Mouse (Mus musculus): ENCODE measurements around the gene Gm20388. TPM values are rescaled to one million over a fixed set of nuclear protein-coding genes. Genes with fewer than 3 reads are reported as not detected.
A peak's percentile ranks its signal among the peaks of the same experiment; 100 is the strongest.

Gene Gm20388
- polyA plus RNA-seq, 1 experiment from 2014 or later, result not detected

DNA sequence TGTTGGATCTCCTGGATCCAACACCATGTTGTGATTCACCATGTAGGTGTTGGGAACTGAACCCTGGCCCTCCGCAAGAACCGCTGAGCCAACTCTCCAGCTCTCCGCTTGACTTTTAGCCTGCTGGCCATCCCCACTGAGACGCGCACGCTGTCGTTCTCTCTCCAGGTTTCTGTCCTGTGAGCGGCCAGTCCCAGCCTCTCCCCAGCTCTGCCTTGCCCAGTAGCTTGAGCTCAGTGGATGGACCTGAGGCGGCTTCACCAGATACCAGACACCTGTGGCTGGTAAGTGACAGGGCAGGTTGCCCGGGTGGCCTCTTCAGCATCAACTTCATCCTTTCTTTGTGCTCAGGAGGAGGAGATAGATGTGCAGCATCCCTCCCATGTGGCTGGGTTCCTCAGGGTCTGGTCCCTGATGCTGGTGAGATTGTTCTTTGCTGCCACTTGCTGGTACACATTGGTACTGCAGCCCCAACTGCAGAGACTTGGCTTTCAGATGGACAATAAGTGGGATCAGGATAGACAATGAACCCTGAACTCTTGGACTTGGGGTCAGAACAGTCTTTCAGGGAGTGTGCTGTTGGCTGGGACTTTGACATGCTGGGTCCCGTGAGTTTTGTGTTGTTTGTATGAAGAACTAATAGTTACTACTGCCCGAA lies 3450.6 kb downstream of the Gm20388 start:
- Histone ChIP-seq H3K9ac (replicated peaks) (no peak overlapping the region), H3K4me2 (replicated peaks) (no peak overlapping the region), H3K4me1 (peaks cover 3% of the 10 kb centered on the region), H3K4me3 (no peak overlapping the region), H3K27ac (replicated peaks) (peak overlapping the region; percentile 71; the same call in 1 of the 2 replicates), H3K9me3 (no peaks in the 10 kb centered on the region), H3K36me3 (peaks cover 57% of the 10 kb centered on the region), H3K27me3 (no peaks in the 10 kb centered on the region)
- peak; percentile 82 for ATAC-seq (replicated peaks)
- 31% methylated on average over 12 of the region's 12 CpGs for WGBS

DNA sequence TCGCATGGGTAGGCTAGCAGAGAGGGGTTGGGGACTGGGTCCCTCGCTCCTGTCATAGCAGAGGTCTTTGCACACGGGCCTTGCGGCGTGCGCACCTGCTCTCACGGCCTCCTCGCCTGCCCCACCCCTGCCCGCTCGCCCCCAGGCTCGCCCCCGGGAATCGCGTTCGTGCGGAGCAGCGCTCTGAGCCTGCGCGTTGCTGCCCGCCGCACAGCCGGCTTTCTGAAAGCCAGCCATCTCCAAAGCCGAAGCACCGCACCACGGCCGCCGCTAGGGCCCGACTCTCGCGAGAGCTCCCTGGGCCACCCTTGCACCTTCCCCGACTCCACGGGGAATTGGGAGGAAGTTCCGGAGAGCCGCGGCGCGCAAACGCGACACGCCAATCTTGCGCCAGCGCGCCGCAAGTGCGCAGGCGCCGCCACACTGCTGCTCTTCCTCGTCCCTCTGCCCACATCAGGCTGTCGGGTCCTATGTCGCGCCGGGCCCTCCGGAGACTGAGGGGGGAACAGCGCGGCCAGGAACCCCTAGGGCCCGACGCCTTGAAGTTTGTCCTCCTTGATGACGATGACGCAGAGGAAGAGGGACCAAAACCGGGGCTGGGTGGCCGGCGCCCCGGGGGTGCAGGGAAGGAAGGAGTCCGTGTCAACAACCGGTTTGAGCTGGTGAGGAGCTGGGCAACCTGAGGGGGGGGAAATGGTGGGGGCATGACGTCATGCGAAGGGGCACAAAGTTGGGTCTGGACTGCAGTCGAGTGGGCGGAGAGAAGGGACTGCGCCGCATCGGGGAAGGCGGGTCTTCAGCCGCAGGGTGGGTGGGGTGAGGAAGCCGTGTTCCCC lies 3463.0 kb downstream of the Gm20388 start, which contains the start of gene Tcf25:
Tcf25 (plus strand) TSS at position 351 of the 836 bp plus-strand sequence.
- peak within 1 kb of the TSS; percentile 67 for H3K9ac ChIP-seq (replicated peaks)
- H3K4me3 ChIP-seq, result peak within 1 kb of the TSS; percentile 69
- no peaks in the 10 kb centered on the region for H3K27me3 ChIP-seq
- H3K4me1 ChIP-seq, result peaks cover 29% of the 10 kb centered on the region
- ATAC-seq (replicated peaks), result peak; percentile 96
- H3K36me3 ChIP-seq, result peaks cover 17% of the 10 kb centered on the region
- no peaks in the 10 kb centered on the region for H3K9me3 ChIP-seq
- H3K27ac ChIP-seq (replicated peaks), result peak within 1 kb of the TSS; percentile 94
- 1% methylated on average over 75 of the region's 75 CpGs for WGBS
- H3K4me2 ChIP-seq (replicated peaks), result peak within 1 kb of the TSS; percentile 58

DNA sequence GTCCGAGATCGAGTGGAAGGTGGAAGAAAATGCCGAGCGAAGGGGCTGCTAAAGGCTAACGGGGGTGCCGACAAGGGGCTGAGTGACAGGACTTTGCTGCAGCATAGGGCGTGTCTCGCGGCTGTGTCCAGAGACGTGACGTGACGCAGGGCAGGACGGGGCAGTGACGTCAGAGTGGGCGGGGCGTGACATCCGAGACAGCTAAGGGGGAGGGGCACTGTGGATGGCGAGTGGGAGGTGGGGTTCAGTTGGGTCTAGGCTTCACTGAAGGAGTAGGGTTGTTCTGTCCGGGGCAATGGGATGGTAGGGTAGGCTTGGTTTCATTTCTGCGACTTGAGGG lies 3463.6 kb downstream of the Gm20388 start:
- peak; percentile 74 for ATAC-seq (replicated peaks)
- H3K36me3 ChIP-seq, result peaks cover 13% of the 10 kb centered on the region
- H3K4me1 ChIP-seq, result peaks cover 29% of the 10 kb centered on the region
- no peaks in the 10 kb centered on the region for H3K9me3 ChIP-seq
- H3K9ac ChIP-seq (replicated peaks), result peak overlapping the region; percentile 67
- 1% methylated on average over 20 of the region's 20 CpGs for WGBS
- peak overlapping the region; percentile 58 for H3K4me2 ChIP-seq (replicated peaks)
- peak overlapping the region; percentile 69 for H3K4me3 ChIP-seq
- H3K27ac ChIP-seq (replicated peaks), result peak overlapping the region; percentile 94
- H3K27me3 ChIP-seq, result no peaks in the 10 kb centered on the region

DNA sequence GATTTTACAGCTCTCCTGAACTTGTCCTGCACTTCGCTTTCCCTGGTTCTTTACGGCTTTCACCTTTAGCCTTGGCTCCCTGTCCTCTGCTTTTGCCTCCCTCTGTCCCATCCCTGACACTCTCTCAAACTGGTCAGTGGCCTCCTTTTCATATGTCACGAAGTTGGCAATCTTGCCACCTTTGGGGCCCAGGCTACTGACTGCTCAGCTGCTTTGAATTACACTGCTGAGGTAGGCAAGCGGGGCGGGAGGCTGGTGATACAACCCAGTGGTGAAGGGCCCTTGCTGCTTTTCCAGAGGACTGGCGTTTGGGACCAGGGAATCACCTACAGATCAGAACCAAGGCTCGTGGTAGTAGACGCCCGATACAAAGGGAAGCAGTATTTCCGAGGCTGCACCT lies 3465.1 kb downstream of the Gm20388 start:
- Histone ChIP-seq H3K9ac (replicated peaks) (no peak overlapping the region), H3K4me1 (peaks cover 29% of the 10 kb centered on the region)
- no peak for ATAC-seq (replicated peaks)

DNA sequence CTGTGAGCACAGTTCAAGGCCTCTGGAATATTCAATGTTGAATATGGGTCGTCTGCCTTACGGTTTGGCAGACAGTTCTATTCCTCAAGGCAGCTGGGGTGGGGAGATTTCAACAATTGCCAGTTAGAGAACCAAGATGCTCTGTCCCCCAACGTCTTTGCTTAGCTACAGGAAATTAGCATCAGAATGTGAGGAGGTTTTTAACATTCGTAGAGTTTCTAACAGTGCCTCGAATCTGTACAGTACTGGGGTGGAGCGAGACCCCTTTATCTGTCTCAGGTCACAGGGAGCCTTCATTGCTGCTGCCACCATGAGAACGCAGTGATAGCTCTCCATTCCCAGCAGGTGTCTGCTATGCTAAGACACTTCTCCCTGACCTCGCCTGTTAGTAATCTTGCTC lies 3465.5 kb downstream of the Gm20388 start:
- ATAC-seq (replicated peaks), result no peak
- Histone ChIP-seq H3K4me1 (peaks cover 29% of the 10 kb centered on the region), H3K4me3 (no peak overlapping the region), H3K27me3 (no peaks in the 10 kb centered on the region), H3K36me3 (peaks cover 9% of the 10 kb centered on the region), H3K4me2 (replicated peaks) (no peak overlapping the region), H3K27ac (replicated peaks) (no peak overlapping the region), H3K9ac (replicated peaks) (no peak overlapping the region), H3K9me3 (no peaks in the 10 kb centered on the region)
- WGBS, result 61% methylated on average over 8 of the region's 8 CpGs

More for the DNA sequence above, 3465.1 kb downstream of the Gm20388 start:
- no peak overlapping the region for H3K27ac ChIP-seq (replicated peaks)
- no peaks in the 10 kb centered on the region for H3K9me3 ChIP-seq
- WGBS, result 80% methylated on average over 10 of the region's 10 CpGs
- H3K4me2 ChIP-seq (replicated peaks), result no peak overlapping the region
- H3K4me3 ChIP-seq, result no peak overlapping the region
- peaks cover 9% of the 10 kb centered on the region for H3K36me3 ChIP-seq
- H3K27me3 ChIP-seq, result no peaks in the 10 kb centered on the region

DNA sequence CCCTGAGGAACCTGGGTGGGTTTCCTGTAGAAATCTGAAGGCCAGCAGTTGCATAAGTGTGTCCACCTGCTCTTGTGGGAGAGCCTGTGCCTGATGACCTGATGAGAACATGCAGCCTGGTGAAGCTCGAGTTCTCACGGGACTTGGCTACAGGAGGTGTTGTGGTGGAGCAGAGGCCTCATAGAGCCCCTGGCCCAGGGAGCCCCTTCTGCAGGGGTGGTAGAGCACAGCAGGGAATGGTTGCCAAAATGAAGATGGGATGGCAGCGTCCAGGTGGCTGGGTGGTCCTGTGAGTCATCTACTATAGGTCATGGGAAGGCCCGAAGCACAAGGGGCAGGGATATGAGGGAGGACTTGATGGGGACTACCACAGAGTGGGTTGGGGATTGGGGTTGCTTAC lies 3471.1 kb downstream of the Gm20388 start:
- Histone ChIP-seq H3K4me2 (replicated peaks) (no peak overlapping the region), H3K27me3 (no peaks in the 10 kb centered on the region), H3K4me3 (no peak overlapping the region), H3K9me3 (no peaks in the 10 kb centered on the region), H3K36me3 (peaks cover 53% of the 10 kb centered on the region), H3K9ac (replicated peaks) (no peak overlapping the region), H3K4me1 (no peaks in the 10 kb centered on the region), H3K27ac (replicated peaks) (no peak overlapping the region)
- WGBS, result 92% methylated on average over 4 of the region's 4 CpGs
- no peak for ATAC-seq (replicated peaks)

DNA sequence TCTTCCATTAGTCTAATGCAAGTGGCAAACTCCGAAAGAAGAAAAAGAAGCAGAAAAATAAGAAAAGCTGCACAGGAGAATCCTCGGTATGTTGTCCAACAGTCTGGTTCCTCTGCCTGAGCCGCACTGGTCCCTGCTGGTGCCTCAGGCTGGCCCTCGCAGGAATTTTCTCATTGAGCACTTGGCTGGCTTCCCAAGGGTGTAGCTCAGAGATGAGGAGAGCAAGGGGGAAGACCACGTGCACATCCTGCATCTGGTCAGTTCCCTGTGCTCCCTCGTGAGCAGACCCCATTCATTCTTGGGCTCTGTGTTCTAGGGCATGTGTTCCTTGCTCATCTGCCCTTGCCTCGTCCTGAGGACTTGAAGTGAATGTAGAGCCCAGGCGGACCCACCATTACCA lies 3471.9 kb downstream of the Gm20388 start:
- H3K9ac ChIP-seq (replicated peaks), result no peak overlapping the region
- H3K27me3 ChIP-seq, result no peaks in the 10 kb centered on the region
- no peaks in the 10 kb centered on the region for H3K9me3 ChIP-seq
- no peak overlapping the region for H3K27ac ChIP-seq (replicated peaks)
- ATAC-seq (replicated peaks), result no peak
- no peak overlapping the region for H3K4me3 ChIP-seq
- peaks cover 61% of the 10 kb centered on the region for H3K36me3 ChIP-seq
- no peaks in the 10 kb centered on the region for H3K4me1 ChIP-seq
- 88% methylated on average over 8 of the region's 8 CpGs for WGBS
- H3K4me2 ChIP-seq (replicated peaks), result no peak overlapping the region

DNA sequence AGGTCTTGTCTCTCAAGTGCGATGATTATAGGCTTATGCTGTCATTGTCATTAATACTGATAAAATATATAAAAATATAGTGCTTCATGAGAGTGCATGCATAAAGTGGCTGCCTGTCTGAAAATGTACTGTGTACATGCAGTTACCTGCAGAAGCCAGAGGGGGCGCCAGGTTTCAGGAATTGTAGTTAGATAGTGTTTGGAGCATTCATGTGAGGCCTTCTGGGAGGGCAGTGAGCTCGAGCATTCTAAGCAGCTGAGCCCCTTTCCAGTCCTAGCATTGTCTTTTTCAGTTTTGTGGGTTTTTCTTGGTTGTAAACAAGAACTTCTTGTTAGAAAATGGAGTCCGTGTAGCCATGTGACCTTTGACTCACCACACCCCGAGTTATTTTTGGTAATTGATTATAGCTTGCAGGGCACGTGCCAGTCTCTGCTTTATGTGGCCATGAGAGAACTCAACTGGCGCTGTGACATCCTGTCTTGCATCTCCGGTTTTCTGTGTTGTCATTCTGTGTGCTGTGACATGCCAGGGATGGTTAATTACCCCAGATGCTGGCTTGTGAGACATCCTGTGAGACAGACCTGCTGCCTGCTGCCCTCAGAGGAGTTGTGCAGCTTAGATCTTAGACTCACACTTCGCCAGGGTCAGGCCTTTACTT lies 3474.4 kb downstream of the Gm20388 start:
- H3K4me2 ChIP-seq (replicated peaks), result no peak overlapping the region
- no peak overlapping the region for H3K4me3 ChIP-seq
- H3K36me3 ChIP-seq, result peaks cover 79% of the 10 kb centered on the region
- H3K9me3 ChIP-seq, result no peaks in the 10 kb centered on the region
- ATAC-seq (replicated peaks), result no peak
- H3K27ac ChIP-seq (replicated peaks), result no peak overlapping the region
- no peaks in the 10 kb centered on the region for H3K4me1 ChIP-seq
- no peak overlapping the region for H3K9ac ChIP-seq (replicated peaks)
- WGBS, result 71% methylated on average over 9 of the region's 9 CpGs
- no peaks in the 10 kb centered on the region for H3K27me3 ChIP-seq

DNA sequence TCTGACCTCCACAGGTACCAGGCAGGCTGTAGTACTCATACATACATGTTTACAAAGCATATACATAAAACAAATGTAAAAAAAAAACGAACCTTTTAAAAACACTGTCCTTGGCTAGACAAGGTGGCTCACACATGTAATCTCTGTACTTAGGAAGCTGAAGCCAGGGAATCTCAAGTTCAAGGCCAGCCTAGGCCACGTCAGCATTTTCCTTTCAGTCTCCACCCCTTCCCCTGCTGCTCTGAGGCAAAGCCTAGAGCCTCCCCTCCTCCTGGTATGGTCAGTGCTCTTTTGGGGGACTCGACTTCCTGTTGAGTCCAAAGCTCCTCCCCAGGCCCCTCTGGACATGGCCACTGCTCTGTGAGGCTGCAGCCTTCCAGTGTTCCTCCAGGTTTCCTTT lies 3476.4 kb downstream of the Gm20388 start:
- Histone ChIP-seq H3K9ac (replicated peaks) (no peak overlapping the region), H3K27ac (replicated peaks) (no peak overlapping the region), H3K9me3 (no peaks in the 10 kb centered on the region), H3K4me2 (replicated peaks) (no peak overlapping the region), H3K4me3 (no peak overlapping the region), H3K36me3 (peaks cover 94% of the 10 kb centered on the region), H3K27me3 (no peaks in the 10 kb centered on the region), H3K4me1 (no peaks in the 10 kb centered on the region)
- no peak for ATAC-seq (replicated peaks)
- WGBS, result 80% methylated on average over 3 of the region's 3 CpGs

DNA sequence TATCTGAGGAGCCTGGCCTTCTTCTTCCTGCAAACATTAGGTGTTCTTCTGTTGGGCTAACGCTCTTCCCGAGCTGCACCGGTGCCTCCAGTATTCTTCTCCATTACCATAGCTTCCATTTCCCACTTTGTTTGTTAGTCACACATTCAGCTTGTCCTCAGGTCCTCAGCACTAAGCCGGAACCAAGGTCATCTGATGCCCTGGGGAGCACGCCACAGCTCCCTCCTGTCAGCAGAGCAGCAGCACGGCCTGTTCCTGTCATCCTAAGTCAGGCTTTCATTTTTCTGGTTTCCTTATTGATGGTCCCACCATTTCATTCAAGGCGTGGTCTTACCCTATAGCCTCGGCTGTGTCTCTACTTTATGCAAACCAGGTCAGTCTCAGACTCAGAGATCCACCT lies 3477.2 kb downstream of the Gm20388 start:
- no peaks in the 10 kb centered on the region for H3K4me1 ChIP-seq
- no peaks in the 10 kb centered on the region for H3K9me3 ChIP-seq
- no peak for ATAC-seq (replicated peaks)
- H3K9ac ChIP-seq (replicated peaks), result no peak overlapping the region
- H3K4me3 ChIP-seq, result no peak overlapping the region
- H3K4me2 ChIP-seq (replicated peaks), result no peak overlapping the region
- H3K36me3 ChIP-seq, result peaks cover 95% of the 10 kb centered on the region
- no peaks in the 10 kb centered on the region for H3K27me3 ChIP-seq
- 93% methylated on average over 8 of the region's 8 CpGs for WGBS
- no peak overlapping the region for H3K27ac ChIP-seq (replicated peaks)

DNA sequence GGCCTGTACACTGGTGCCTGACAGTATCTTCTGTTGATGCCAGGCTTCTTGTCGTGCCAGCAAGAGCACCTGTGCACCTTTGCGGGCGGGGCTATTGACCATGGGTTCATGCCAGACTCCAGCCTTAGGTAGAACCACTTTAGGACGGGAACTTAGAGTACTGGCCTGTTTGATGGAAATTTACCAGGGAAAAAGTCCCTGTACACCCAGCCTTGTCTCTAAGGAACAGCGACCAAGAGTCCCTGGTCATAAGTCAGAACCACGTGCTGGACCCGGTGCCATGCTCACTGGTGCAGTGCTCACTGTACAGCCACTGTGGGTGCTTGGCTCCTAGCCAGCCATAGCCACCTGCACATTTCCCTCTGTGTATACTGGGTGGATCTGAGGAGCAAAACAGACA lies 3478.4 kb downstream of the Gm20388 start:
- H3K27me3 ChIP-seq, result no peaks in the 10 kb centered on the region
- H3K9me3 ChIP-seq, result no peaks in the 10 kb centered on the region
- H3K4me1 ChIP-seq, result no peaks in the 10 kb centered on the region
- no peak overlapping the region for H3K9ac ChIP-seq (replicated peaks)
- H3K4me2 ChIP-seq (replicated peaks), result no peak overlapping the region
- no peak overlapping the region for H3K4me3 ChIP-seq
- WGBS, result 94% methylated on average over 7 of the region's 7 CpGs
- ATAC-seq (replicated peaks), result 0 out of 2 replicates have a peak, but pooled peaks have one; percentile 38
- H3K36me3 ChIP-seq, result peaks cover 95% of the 10 kb centered on the region
- H3K27ac ChIP-seq (replicated peaks), result no peak overlapping the region

DNA sequence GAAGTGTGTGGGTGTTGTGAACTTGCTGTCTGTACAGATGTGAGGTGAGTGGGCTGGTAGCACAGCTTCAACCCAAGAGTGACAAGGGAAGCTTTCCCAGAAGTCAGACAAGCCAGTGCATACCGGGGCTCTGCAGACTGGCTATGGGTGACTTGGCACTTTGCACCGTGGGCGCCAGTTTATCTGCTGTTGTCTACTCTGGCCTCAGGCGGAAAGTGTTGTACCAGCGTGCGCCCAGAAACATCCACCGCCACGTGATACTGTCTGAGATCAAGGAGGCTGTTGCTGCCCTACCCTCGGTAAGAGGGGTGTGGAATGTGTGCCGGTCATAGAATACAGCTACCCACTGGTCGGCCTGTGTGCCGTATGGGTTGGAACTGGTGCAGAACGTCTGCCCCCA lies 3487.7 kb downstream of the Gm20388 start:
- ATAC-seq (replicated peaks), result no peak
- peaks cover 96% of the 10 kb centered on the region for H3K36me3 ChIP-seq
- WGBS, result 95% methylated on average over 13 of the region's 13 CpGs

More for the DNA sequence above, 3487.7 kb downstream of the Gm20388 start:
- H3K4me1 ChIP-seq, result no peaks in the 10 kb centered on the region
- no peak overlapping the region for H3K9ac ChIP-seq (replicated peaks)
- no peak overlapping the region for H3K4me3 ChIP-seq
- H3K4me2 ChIP-seq (replicated peaks), result no peak overlapping the region
- H3K27me3 ChIP-seq, result no peaks in the 10 kb centered on the region
- no peak overlapping the region for H3K27ac ChIP-seq (replicated peaks)
- no peaks in the 10 kb centered on the region for H3K9me3 ChIP-seq

Measured in forebrain, embryonic 15.5 days (tissue).